Comparison of ENCODE assay signal across 17 mouse cellular contexts in the genomic region with DNA sequence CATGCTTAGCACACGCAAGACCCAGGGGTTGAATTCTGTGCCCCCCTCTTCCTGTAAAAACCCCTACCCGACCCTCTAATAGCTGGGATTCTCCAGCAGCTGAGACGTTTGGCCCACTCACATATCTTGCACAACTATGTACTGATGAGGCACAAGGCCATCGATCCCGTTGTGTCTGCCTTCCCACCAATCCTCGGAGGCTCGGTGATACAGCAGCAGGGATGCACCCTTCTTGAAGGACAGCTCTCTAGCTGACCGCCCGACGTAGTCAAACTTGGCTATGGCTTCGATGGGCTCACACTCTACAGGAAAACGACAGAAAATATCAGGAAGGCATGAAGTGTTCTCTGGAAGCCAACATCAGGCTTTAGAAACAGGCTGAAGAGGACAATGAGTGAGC.
"Had no signal": no experiment of that assay in that cellular context is flagged by ENCODE, and none has a peak within 500 bp of the region (broad histone marks: within the 10 kb centered on the region; RNA-seq: fewer than 3 reads in every experiment).

No protein-coding gene starts in this region.

- H3K4me1 ChIP-seq: megakaryocyte, embryonic 14.5 days had no signal

- DNase-seq: liver, postnatal 0 days; lung, adult 2 months; lung, postnatal 14 days; lung, postnatal 36 days; midbrain, embryonic 14.5 days; right cerebral cortex, postnatal 14 days; thymus, adult 2 months; thymus, postnatal 25 days; thymus, postnatal 4 days had no signal

- H3K27ac ChIP-seq: lung, embryonic 15.5 days; macrophage; midbrain, embryonic 12.5 days; neural tube, embryonic 12.5 days; stomach, embryonic 15.5 days; stomach, postnatal 0 days had no signal

- H3K9ac ChIP-seq: liver, postnatal 0 days; lung, embryonic 15.5 days; midbrain, embryonic 12.5 days; neural tube, embryonic 12.5 days; stomach, embryonic 15.5 days had no signal

- H3K4me3 ChIP-seq: lung, embryonic 15.5 days; megakaryocyte, embryonic 14.5 days; midbrain, embryonic 12.5 days; neural tube, embryonic 12.5 days; stomach, embryonic 15.5 days had no signal

- H3K27me3 ChIP-seq: lung, embryonic 15.5 days; megakaryocyte, embryonic 14.5 days; midbrain, embryonic 12.5 days; neural tube, embryonic 12.5 days; stomach, embryonic 15.5 days had no signal

- H3K9me3 ChIP-seq: lung, embryonic 15.5 days; megakaryocyte, embryonic 14.5 days; midbrain, embryonic 12.5 days; neural tube, embryonic 12.5 days; stomach, embryonic 15.5 days had no signal

- ATAC-seq: liver, postnatal 0 days; lung, postnatal 0 days had no signal

- H3K4me2 ChIP-seq: lung, embryonic 15.5 days; midbrain, embryonic 12.5 days; neural tube, embryonic 12.5 days; stomach, embryonic 15.5 days had no signal
